Mouse (Mus musculus) effector memory CD4-positive, alpha-beta T cell, adult 7 months (primary cell): ENCODE results near the gene Maz. TPM values are rescaled to one million over a fixed set of nuclear protein-coding genes. Genes with fewer than 3 reads are reported as not detected.

Source experiments
- polyA plus RNA-seq: library from polyadenylated mRNA; unstranded; fragments of 100-300 nt; shearing (Covaris generic); gene quantifications from one replicate; pipeline ENCODE4 v1.2.1, GENCODE M21; 2017

Gene Maz
- polyA plus RNA-seq, result 66.5 TPM

DNA sequence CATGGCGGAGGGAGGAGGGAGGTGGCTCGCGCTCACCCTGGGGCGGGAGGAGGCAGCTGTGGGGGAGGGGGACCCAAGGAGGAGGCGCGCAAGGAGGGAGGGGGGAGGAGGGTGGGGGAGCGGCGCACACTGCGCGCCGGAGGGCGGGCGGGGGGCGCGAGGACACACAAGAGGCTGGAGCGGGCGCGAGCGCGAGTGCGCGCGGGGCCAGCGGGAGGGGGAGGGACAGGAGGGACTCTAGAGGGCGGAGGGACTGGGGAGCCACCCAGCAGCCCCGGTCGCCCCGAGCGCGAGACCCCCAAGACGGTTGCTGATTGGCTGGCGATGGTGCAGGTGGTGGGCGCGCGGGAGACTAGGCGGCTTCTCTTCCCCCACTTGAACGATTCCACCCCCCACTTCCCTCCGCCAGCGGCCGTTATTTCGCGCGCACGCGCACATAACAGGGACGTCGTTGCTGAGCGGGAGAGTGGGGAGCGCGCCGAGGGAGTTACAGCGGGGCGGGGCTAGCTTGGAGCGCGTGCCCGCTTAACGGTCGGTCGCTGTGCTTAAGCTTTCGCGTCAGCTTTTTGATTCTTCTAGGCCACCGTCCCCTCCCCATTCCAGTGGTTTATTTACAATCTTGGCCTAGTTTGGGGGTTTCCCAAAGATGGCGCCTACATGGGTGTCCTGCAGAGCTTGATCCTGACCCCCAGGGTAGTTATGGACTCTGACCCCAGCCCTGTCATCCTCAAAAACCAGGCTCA lies at the start of gene Maz:
TSS of gene Maz (minus strand) at position 54 of the 743 bp plus-strand sequence.

DNA sequence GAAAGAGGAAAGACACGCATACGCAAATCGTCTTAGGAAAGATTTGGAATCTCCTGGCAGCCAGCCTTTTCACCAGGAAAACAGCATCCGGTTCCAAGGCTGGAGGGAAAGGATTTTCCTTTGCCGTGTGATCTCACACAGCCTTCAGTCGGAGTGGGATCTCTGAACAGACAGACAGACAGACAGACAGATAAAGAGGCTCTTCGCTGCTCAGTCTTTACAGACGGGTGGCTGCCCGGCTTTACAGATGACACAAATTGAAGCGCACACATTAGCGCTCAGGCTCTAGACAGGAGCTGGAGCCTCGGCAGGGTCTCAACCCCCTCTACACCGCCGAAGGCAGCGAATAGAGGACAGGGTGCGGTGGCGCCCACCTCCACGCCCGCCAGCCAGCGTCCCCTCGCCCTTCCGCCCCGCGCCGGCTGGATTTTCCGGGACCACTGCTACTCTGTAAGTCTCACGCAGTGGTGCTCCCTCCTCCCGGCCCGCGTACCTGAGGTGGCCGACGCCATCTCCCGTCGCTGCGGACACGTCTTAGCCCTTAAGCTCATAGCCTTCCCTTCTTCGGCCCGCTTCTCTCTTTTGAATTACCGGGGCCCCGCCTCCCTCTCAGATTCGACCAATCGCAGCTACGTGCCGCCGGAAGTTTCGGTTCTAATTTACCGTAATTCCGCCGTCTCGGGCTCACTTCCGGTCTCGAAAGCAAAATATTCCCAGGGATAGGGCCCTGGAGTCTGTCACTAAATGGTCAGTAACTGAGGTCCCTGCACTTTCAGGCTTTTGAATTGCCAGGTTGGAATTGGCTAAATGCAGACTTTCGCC lies 15.2 kb upstream of the Maz start, which contains the start of gene Kif22:
TSS of gene Kif22 (minus strand) at position 621 of the 822 bp plus-strand sequence.

DNA sequence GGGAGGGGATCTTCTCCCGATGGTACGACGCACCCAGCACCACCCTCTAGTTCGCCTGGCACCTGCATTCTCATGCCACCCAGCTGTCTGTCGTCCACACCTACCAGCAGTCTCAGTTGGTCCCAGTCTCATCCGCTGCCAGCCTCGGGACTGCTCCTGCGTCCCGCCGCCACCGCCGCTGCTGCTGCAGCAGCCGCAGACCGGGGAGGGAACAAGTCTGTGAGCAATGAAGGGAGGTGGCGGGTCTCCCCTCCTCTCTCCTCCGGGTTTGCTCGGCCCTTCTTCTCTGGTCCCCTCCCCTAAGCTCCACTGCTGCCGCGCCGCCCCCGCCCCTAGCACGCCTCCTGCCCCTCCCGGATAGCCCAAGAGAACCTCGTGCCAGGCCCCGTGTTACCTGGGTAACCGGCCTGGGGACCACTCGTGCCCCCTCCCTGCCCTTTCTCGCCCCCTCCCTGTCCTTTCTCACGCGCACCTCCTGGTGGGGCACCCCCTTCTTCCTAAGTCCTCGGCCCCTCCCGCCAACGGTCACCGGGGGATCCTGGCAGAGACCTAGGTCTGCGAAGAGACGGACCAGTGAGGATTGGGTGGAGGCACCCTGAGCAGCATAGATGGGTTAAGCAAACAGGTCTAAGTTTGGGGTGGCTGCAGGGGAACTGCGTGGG lies 5.8 kb downstream of the Maz start, which contains the start of the genes Gm42742 and Prrt2:
TSS of gene Gm42742 (minus strand) at position 197 of the 662 bp plus-strand sequence.
TSS of gene Prrt2 (minus strand) at position 311 of the 662 bp plus-strand sequence.

DNA sequence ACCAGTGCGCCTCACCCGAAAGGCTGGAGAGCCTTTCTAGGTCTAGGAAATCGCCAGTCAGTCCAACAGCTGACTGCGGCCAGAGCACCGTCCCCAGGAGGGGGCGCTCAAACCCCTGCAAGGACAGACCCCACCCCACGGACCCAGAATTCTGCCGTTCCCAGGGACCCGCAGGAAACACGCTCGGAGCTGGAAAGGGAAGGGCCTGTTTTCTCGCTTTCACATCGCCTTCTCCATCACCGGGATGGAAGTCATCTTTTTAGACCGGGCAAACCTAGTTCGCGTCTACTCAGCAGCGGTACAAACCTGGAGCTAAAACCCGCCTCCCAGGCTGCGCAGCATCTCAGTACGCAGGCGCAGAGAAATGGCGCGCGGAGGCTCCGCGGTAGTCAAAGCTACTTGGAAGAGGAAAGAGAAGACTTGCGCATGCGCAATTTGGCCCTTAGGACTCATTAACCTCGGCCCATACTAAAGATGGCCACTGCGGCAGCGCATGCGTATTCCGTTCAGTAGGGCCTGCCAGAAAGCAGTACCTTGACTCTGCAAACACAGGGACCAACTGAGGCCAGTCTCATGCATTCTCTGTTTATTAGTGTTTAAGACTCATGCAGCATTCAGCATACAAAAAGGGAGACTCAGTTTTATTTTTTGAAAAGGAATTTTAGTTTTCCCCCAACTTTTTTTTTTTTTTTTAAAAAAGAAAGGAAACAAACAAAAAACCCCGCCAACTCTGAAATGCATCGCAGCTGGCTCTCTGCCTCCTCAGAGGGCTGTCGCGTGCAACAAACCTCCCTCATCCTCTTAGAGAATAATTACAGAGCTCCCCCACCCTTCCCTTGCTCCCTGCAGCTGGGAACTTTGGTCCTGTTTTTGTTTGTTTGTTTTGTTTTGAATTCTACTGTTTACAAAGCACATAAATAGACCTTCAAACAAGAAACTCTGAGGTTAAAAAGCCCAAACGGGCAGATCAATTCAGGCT lies 9.6 kb downstream of the Maz start, which contains the start of gene Pagr1a:
TSS of gene Pagr1a (minus strand) at position 382 of the 979 bp plus-strand sequence.

DNA sequence TGATC lies 10.6 kb downstream of the Maz start, which contains the start of gene Pagr1b:
TSS of gene Pagr1b (minus strand) at position 4 of the 5 bp plus-strand sequence.

DNA sequence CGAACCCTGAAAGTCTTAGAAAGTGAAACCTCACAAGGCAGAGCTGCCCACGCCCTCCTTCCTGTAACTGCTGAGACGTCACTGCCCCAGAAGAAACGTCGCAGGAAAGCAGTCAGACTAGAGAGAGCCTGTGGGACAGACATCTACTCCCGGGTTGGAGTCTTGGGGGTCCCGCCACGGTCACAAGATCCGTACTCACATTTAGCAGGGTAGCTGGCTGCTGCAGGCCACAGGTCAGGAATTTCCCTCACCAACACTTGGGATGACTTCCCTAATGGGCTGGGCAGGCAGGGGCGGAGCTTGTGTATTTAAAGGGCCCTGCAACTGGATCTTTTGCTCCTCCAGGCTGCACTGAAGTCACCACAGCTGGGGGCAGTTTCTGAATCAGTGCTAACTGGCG lies 12.5 kb downstream of the Maz start, which contains the start of gene Mvp:
TSS of gene Mvp (minus strand) at position 302 of the 400 bp plus-strand sequence.

DNA sequence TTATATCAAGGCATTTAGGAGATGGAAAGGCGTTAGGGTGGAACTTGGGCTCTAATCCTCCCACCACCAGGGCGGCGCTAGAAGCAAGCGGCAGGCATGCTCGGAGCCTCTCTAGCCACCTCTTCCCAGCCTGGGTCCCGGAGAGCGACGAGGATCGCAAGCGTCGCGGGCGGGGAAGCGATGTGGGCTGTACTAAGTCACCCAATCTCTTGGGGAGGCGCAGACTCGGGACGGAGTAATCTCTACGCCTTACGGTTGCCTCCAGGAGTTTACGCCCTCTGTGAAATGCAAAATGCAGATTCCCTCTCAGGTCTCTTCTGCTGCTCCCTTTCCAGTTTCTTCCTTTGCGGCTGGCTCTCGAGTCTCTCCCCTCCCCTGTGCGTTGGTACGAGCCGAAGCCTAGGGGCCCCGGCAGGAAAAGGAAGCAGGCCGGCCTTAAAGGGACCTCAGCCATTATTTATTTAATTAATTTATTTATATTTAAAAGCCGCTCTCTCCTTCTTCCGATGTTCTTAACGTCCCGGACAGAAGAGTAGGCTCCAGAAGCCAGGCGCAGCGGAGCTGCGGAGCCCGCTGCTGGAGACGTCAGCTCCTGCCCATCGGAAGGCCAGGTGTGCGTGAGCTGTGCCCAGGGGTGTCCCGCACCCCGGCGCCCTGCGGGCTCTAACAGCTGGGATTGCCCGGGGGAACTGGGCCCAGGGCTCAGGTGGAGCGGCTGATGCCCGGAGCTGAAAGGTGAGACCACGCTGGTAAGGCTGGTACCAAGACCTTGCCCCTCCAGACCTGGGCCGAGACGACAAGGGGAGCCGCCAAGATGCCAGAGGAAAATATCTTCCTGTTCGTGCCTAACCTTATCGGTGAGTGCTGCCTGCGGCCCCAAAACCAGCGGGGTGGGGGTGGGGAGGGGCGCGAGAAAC lies 50.6 kb downstream of the Maz start, which contains the start of gene Cdiptos:
TSS of gene Cdiptos (minus strand) at position 149 of the 917 bp plus-strand sequence.

DNA sequence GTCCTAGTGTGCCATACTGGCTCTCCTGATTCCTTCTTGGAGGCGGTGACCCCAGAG lies 51.1 kb downstream of the Maz start, which contains the start of gene Cdipt:
TSS of gene Cdipt (plus strand) at position 22 of the 57 bp plus-strand sequence.

Other genes with a start within 250 kb of the Maz start
- gene Tbx6, start 245.6 kb downstream of the Maz start, polyA plus RNA-seq, result 2.8 TPM
- 405 TPM for gene Ppp4c, start 234.5 kb downstream of the Maz start, polyA plus RNA-seq
- not detected for gene Fam57b, start 229.4 kb downstream of the Maz start, polyA plus RNA-seq
- not detected for gene 4930451I11Rik, start 195.4 kb downstream of the Maz start, polyA plus RNA-seq
- gene Doc2a, start 179.6 kb downstream of the Maz start, polyA plus RNA-seq, result 0.45 TPM
- gene Hirip3, start 165.1 kb downstream of the Maz start, polyA plus RNA-seq, result 13.9 TPM
- gene Ino80e, start 164.7 kb downstream of the Maz start, polyA plus RNA-seq, result 55.1 TPM
- 39.3 TPM for gene Taok2, start 142.3 kb downstream of the Maz start, polyA plus RNA-seq
- 41.2 TPM for gene Tmem219, start 104.1 kb downstream of the Maz start, polyA plus RNA-seq
- gene Kctd13, start 98.2 kb downstream of the Maz start, polyA plus RNA-seq, result 37.4 TPM
- 0.30 TPM for gene Asphd1, start 77.5 kb downstream of the Maz start, polyA plus RNA-seq
- 0.27 TPM for gene Sez6l2, start 76.5 kb downstream of the Maz start, polyA plus RNA-seq
- gene Cdipt, start 51.1 kb downstream of the Maz start, polyA plus RNA-seq, result 127 TPM
- 0.57 TPM for gene Cdiptos, start 50.9 kb downstream of the Maz start, polyA plus RNA-seq
- gene Mvp, start 12.4 kb downstream of the Maz start, polyA plus RNA-seq, result 75.7 TPM
- gene Pagr1b, start 10.6 kb downstream of the Maz start, polyA plus RNA-seq, result 1.7 TPM
- 49.8 TPM for gene Pagr1a, start 9.7 kb downstream of the Maz start, polyA plus RNA-seq
- 13.4 TPM for gene Gm42742, start 5.9 kb downstream of the Maz start, polyA plus RNA-seq
- 4.9 TPM for gene Prrt2, start 5.8 kb downstream of the Maz start, polyA plus RNA-seq
- gene Kif22, start 15.4 kb upstream of the Maz start, polyA plus RNA-seq, result 3.0 TPM
- gene Zg16, start 60.3 kb upstream of the Maz start, polyA plus RNA-seq, result not detected
- 70.4 TPM for gene AI467606, start 64.3 kb upstream of the Maz start, polyA plus RNA-seq
- gene Qprt, start 95.2 kb upstream of the Maz start, polyA plus RNA-seq, result 11.2 TPM
- 49.4 TPM for gene Spn, start 110.8 kb upstream of the Maz start, polyA plus RNA-seq
- 72.4 TPM for gene Cd2bp2, start 169.0 kb upstream of the Maz start, polyA plus RNA-seq
- 63.5 TPM for gene Tbc1d10b, start 181.4 kb upstream of the Maz start, polyA plus RNA-seq
- gene Mylpf, start 181.9 kb upstream of the Maz start, polyA plus RNA-seq, result 13.0 TPM
- 6.8 TPM for gene Zfp553, start 206.0 kb upstream of the Maz start, polyA plus RNA-seq
- 491 TPM for gene Sept1, start 206.1 kb upstream of the Maz start, polyA plus RNA-seq
- 5.0 TPM for gene Zfp771, start 217.2 kb upstream of the Maz start, polyA plus RNA-seq
- 18.2 TPM for gene Dctpp1, start 233.7 kb upstream of the Maz start, polyA plus RNA-seq
- 31.4 TPM for gene Sephs2, start 247.0 kb upstream of the Maz start, polyA plus RNA-seq